In genomic region chr1:134234455-134235390, GRCm38 (mm10) we compare ENCODE assay signal across 8 mouse cellular contexts. TPM values are rescaled to one million over a fixed set of nuclear protein-coding genes. Genes with fewer than 3 reads are reported as not detected.
DNase-seq lines count a peak whose midpoint lies in the region; ATAC-seq and TF ChIP-seq lines count a peak whose summit lies in the region.

No protein-coding gene starts in this region.

- no peaks in the 10 kb centered on the region for H3K9me3 ChIP-seq in ES-E14 (ENCODE audit: control insufficient read depth, insufficient read depth, low read depth, low read length)
- H3K9me3 ChIP-seq in embryonic facial prominence, embryonic 14.5 days (ENCODE audit: control insufficient read depth, low read length), result no peaks in the 10 kb centered on the region
- no peaks in the 10 kb centered on the region for H3K9me3 ChIP-seq in stomach, embryonic 16.5 days (replicated peaks; ENCODE audit: control insufficient read depth, low read length)

- H3K27ac ChIP-seq in ES-E14 (ENCODE audit: insufficient read depth, low read depth, low read length, poor library complexity, severe bottlenecking), result no peak overlapping the region
- no peak overlapping the region for H3K27ac ChIP-seq in embryonic facial prominence, embryonic 14.5 days (replicated peaks; ENCODE audit: low read depth, low read length)
- H3K27ac ChIP-seq in stomach, embryonic 16.5 days (ENCODE audit: low read length), result no peak overlapping the region; the same call in 1 of the 2 replicates

- in situ Hi-C loops in ES-E14 (cut with MboI; ENCODE audit: low sequenced_read_pairs in 2 of 2, unreplicated experiment in 2 of 2), result no loop called here

- peak overlapping the region; percentile 36; the same call in 1 of the 2 replicates for H3K9ac ChIP-seq in ES-E14 (ENCODE audit: insufficient read depth, low read depth, low read length, poor library complexity, severe bottlenecking)
- H3K9ac ChIP-seq in embryonic facial prominence, embryonic 14.5 days (ENCODE audit: low read depth, low read length), result peak overlapping the region; percentile 45
- peak overlapping the region; percentile 64 for H3K9ac ChIP-seq in stomach, embryonic 16.5 days (ENCODE audit: low read length)

- H3K36me3 ChIP-seq in ES-E14 (ENCODE audit: control insufficient read depth, insufficient read depth, low read length, poor library complexity, severe bottlenecking), result no peaks in the 10 kb centered on the region
- no peaks in the 10 kb centered on the region for H3K36me3 ChIP-seq in embryonic facial prominence, embryonic 14.5 days (ENCODE audit: control insufficient read depth, insufficient read depth, low read length)
- no peaks in the 10 kb centered on the region for H3K36me3 ChIP-seq in stomach, embryonic 16.5 days (ENCODE audit: control insufficient read depth, insufficient read depth, low read length)

- H3K4me1 ChIP-seq in ES-E14 (ENCODE audit: control insufficient read depth in 2 of 2, insufficient read depth in 2 of 2, low read length in 2 of 2, poor library complexity in 1 of 2), result peaks cover 0 to 3% of the 10 kb centered on the region in 2 experiments; a peak in 1 of 4 replicates
- peaks cover 10% of the 10 kb centered on the region; the same call in 1 of the 2 replicates for H3K4me1 ChIP-seq in embryonic facial prominence, embryonic 14.5 days (ENCODE audit: control insufficient read depth, insufficient read depth, low read length)
- H3K4me1 ChIP-seq in stomach, embryonic 16.5 days (ENCODE audit: control insufficient read depth, insufficient read depth, low read length), result peaks cover 16% of the 10 kb centered on the region

- intact Hi-C loops in heart, postnatal 36 days (cut with DNase I), result no loop called here

- peak overlapping the region; percentile 92 for H3K4me2 ChIP-seq in embryonic facial prominence, embryonic 14.5 days (ENCODE audit: low read depth, low read length)
- H3K4me2 ChIP-seq in stomach, embryonic 16.5 days (ENCODE audit: low read depth, low read length), result peak overlapping the region; percentile 88

- no peak for DNase-seq in ES-E14 (ENCODE audit: low read depth, low spot score)
- peak; percentile 86 for DNase-seq in adrenal gland, adult 2 months
- peak; percentile 29 for DNase-seq in embryonic facial prominence, embryonic 14.5 days (ENCODE audit: low spot score)
- DNase-seq in heart, postnatal 36 days, result peak; percentile 52 to 70
- peak; percentile 69 to 74 for DNase-seq in layer of hippocampus, postnatal 10 days (ENCODE audit: low spot score in 2 of 2)
- DNase-seq in lung, postnatal 4 days, result peak; percentile 51 to 53
- no peak for DNase-seq in ovary, adult 18-20 months (ENCODE audit: low spot score)

- H3K27me3 ChIP-seq in embryonic facial prominence, embryonic 14.5 days (replicated peaks; ENCODE audit: control insufficient read depth, insufficient read depth, low read length), result peaks cover 35% of the 10 kb centered on the region
- H3K27me3 ChIP-seq in stomach, embryonic 16.5 days (ENCODE audit: control insufficient read depth, insufficient read depth, low read length), result peaks cover 26% of the 10 kb centered on the region

- peak overlapping the region; percentile 53 to 60 for H3K4me3 ChIP-seq in ES-E14 (ENCODE audit: insufficient read depth in 1 of 2, low read depth in 1 of 2, low read length in 2 of 2, poor library complexity in 1 of 2, severe bottlenecking in 1 of 2)
- peak overlapping the region; percentile 47 for H3K4me3 ChIP-seq in embryonic facial prominence, embryonic 14.5 days (ENCODE audit: low read depth, low read length)
- peak overlapping the region; percentile 46 for H3K4me3 ChIP-seq in stomach, embryonic 16.5 days (replicated peaks; ENCODE audit: low read length)

- ATAC-seq in embryonic facial prominence, embryonic 14.5 days (ENCODE audit: low read depth), result peak; percentile 60; the same call in 1 of the 2 replicates
- ATAC-seq in stomach, embryonic 16.5 days (ENCODE audit: insufficient read depth, low FRiP score), result peak; percentile 62; the same call in 1 of the 2 replicates

- WGBS in embryonic facial prominence, embryonic 14.5 days, result 0% methylated on average over 33 of the region's 41 CpGs
- WGBS in stomach, embryonic 16.5 days, result 2% methylated on average over 41 of the region's 41 CpGs

TF ChIP-seq in ES-E14, 5 proteins besides CTCF, POLR2A, EP300 and RAD21:
- no peak for TF ChIP-seq ZC3H11A (IDR thresholded peaks at IDR 0.05; ENCODE audit: borderline replicate concordance, low read depth, low read length)
- no peak for TF ChIP-seq ZNF384 (IDR thresholded peaks at IDR 0.05; ENCODE audit: low read depth, low read length)
- no peak for TF ChIP-seq HCFC1 (IDR thresholded peaks at IDR 0.05; ENCODE audit: borderline replicate concordance, insufficient read depth, low read length)
- TF ChIP-seq CHD2 (IDR thresholded peaks at IDR 0.05; ENCODE audit: low read depth, low read length), result no peak
- no peak for TF ChIP-seq MAFK (IDR thresholded peaks at IDR 0.05; ENCODE audit: insufficient read depth, low read depth, low read length)

RNA-seq across cellular contexts. Expression of gene Adora1, which starts 0.5 kb away (rescaled TPM):
- 0.16 and 0.58 TPM in 2 replicates for total RNA-seq in ES-E14 (2012; rRNA removed)
- total RNA-seq in adrenal gland, adult 2 months (2021), result 100 to 1,000 TPM; 110 to 198 TPM
- polyA plus RNA-seq in adrenal gland, adult 2 months (2012; rRNA removed), result 180 and 209 TPM in 2 replicates
- polyA plus RNA-seq in embryonic facial prominence, embryonic 14.5 days (2014; fragmentation: Nextera tagmentation; extraction: Ambion mirVana), result 1.5 and 1.8 TPM in 2 replicates
- total RNA-seq in heart, postnatal 36 days (2021), result 10 to 100 TPM; 18.4 to 19.8 TPM
- total RNA-seq in layer of hippocampus, postnatal 10 days (2021), result 100 to 1,000 TPM; 162 to 169 TPM
- 15.3 and 22.3 TPM in 2 replicates for polyA plus RNA-seq in stomach, embryonic 16.5 days (2015; fragmentation: Nextera tagmentation; extraction: Ambion mirVana)

RNA-seq across cellular contexts. Expression of gene Mybph, which starts 41.5 kb away (rescaled TPM):
- not detected in 2 replicates for total RNA-seq in ES-E14 (2012; rRNA removed)
- total RNA-seq in adrenal gland, adult 2 months (2021), result under 1 TPM in 1 of 2 experiments, not detected in 1; 0.38 TPM
- 0.25 and 0.59 TPM in 2 replicates for polyA plus RNA-seq in adrenal gland, adult 2 months (2012; rRNA removed)
- 151 and 157 TPM in 2 replicates for polyA plus RNA-seq in embryonic facial prominence, embryonic 14.5 days (2014; fragmentation: Nextera tagmentation; extraction: Ambion mirVana)
- total RNA-seq in heart, postnatal 36 days (2021), result not detected
- total RNA-seq in layer of hippocampus, postnatal 10 days (2021), result not detected
- 0.35 and 9.0 TPM in 2 replicates for polyA plus RNA-seq in stomach, embryonic 16.5 days (2015; fragmentation: Nextera tagmentation; extraction: Ambion mirVana)

RNA-seq across cellular contexts. Expression of gene Chil1, which starts 52.7 kb away (rescaled TPM):
- 0.98 and 1.4 TPM in 2 replicates for total RNA-seq in ES-E14 (2012; rRNA removed)
- total RNA-seq in adrenal gland, adult 2 months (2021), result 1 to 10 TPM; 1.1 to 1.6 TPM
- 0.20 and 0.57 TPM in 2 replicates for polyA plus RNA-seq in adrenal gland, adult 2 months (2012; rRNA removed)
- 23.3 and 27.0 TPM in 2 replicates for polyA plus RNA-seq in embryonic facial prominence, embryonic 14.5 days (2014; fragmentation: Nextera tagmentation; extraction: Ambion mirVana)
- 1 to 10 TPM in 1 of 2 experiments, under 1 TPM in 1; 0.57 to 1.1 TPM for total RNA-seq in heart, postnatal 36 days (2021)
- 1 to 10 TPM; 5.4 to 6.5 TPM for total RNA-seq in layer of hippocampus, postnatal 10 days (2021)
- polyA plus RNA-seq in stomach, embryonic 16.5 days (2015; fragmentation: Nextera tagmentation; extraction: Ambion mirVana), result 3.6 and 4.9 TPM in 2 replicates

RNA-seq across cellular contexts. Expression of gene Myog, which starts 55.1 kb away (rescaled TPM):
- 0.18 and 0.37 TPM in 2 replicates for total RNA-seq in ES-E14 (2012; rRNA removed)
- total RNA-seq in adrenal gland, adult 2 months (2021), result not detected
- not detected in 2 replicates for polyA plus RNA-seq in adrenal gland, adult 2 months (2012; rRNA removed)
- 219 and 223 TPM in 2 replicates for polyA plus RNA-seq in embryonic facial prominence, embryonic 14.5 days (2014; fragmentation: Nextera tagmentation; extraction: Ambion mirVana)
- not detected for total RNA-seq in heart, postnatal 36 days (2021)
- not detected for total RNA-seq in layer of hippocampus, postnatal 10 days (2021)
- polyA plus RNA-seq in stomach, embryonic 16.5 days (2015; fragmentation: Nextera tagmentation; extraction: Ambion mirVana), result 1.2 and 28.7 TPM in 2 replicates

Comparison
In these comparisons a context has a peak if more than half of its experiments do, and no peak if none do; other contexts are left out.
1. DNase-seq: peak in adrenal gland, adult 2 months (single experiment), embryonic facial prominence, embryonic 14.5 days (single experiment), heart, postnatal 36 days (2 of 2), layer of hippocampus, postnatal 10 days (2 of 2) and lung, postnatal 4 days (2 of 2); none in ES-E14 (single experiment) and ovary, adult 18-20 months (single experiment).
2. RNA of gene Adora1, which starts 0.5 kb away (total RNA-seq): 110 to 198 TPM in adrenal gland, adult 2 months, 162 to 169 TPM in layer of hippocampus, postnatal 10 days and 18.4 to 19.8 TPM in heart, postnatal 36 days; 0.16 to 0.58 TPM in ES-E14; every median in the first group is over 10 times any median in the second.
3. Peak in every context shown above with its lines, with median percentiles within 50 percentile points of each other: H3K4me3 ChIP-seq and H3K9ac ChIP-seq.